Mouse (Mus musculus): ENCODE measurements around the gene Hira. TPM values are rescaled to one million over a fixed set of nuclear protein-coding genes. Genes with fewer than 3 reads are reported as not detected.

Gene Hira
- polyA plus RNA-seq, 1 experiment from 2014 or later, result 17.9 TPM

- peak overlapping the region; percentile 94 for H3K4me3 ChIP-seq
- H3K36me3 ChIP-seq, result peaks cover 43% of the 10 kb centered on the region
- peaks cover 42% of the 10 kb centered on the region for H3K4me1 ChIP-seq (replicated peaks)
- H3K9me3 ChIP-seq, result no peaks in the 10 kb centered on the region
- ATAC-seq (ENCODE audit: low read depth), result no peak; the same call in 1 of the 2 replicates
- H3K4me2 ChIP-seq, result peak overlapping the region; percentile 87
- peak overlapping the region; percentile 93 for H3K27ac ChIP-seq (replicated peaks)
- H3K27me3 ChIP-seq, result no peaks in the 10 kb centered on the region
- 2% methylated on average over 17 of the region's 17 CpGs for WGBS
- peak overlapping the region; percentile 92 for H3K9ac ChIP-seq
Observed at GRCm38 (mm10) chr16:18876091-18876441, 771 bp upstream of the Hira start.

GRCm38 (mm10) chr16:18877386-18878090 lies 701 bp downstream of the Hira start:
- peak overlapping the region; percentile 92 for H3K9ac ChIP-seq
- H3K27me3 ChIP-seq, result no peaks in the 10 kb centered on the region
- H3K36me3 ChIP-seq, result peaks cover 39% of the 10 kb centered on the region
- WGBS, result under 1% methylated on average over 43 of the region's 43 CpGs
- H3K9me3 ChIP-seq, result no peaks in the 10 kb centered on the region
- H3K4me2 ChIP-seq, result peak overlapping the region; percentile 87
- peak overlapping the region; percentile 94 for H3K4me3 ChIP-seq
- peak overlapping the region; percentile 93 for H3K27ac ChIP-seq (replicated peaks)
- ATAC-seq (ENCODE audit: low read depth), result peak; percentile 41
- H3K4me1 ChIP-seq (replicated peaks), result peaks cover 44% of the 10 kb centered on the region

GRCm38 (mm10) chr16:18878091-18878720 lies 1.4 kb downstream of the Hira start:
- 32% methylated on average over 20 of the region's 20 CpGs for WGBS
- Histone ChIP-seq H3K4me1 (replicated peaks) (peaks cover 44% of the 10 kb centered on the region), H3K9ac (peak overlapping the region; percentile 92), H3K4me3 (peak overlapping the region; percentile 94), H3K4me2 (peak overlapping the region; percentile 87), H3K27ac (replicated peaks) (peak overlapping the region; percentile 93), H3K27me3 (no peaks in the 10 kb centered on the region), H3K9me3 (no peaks in the 10 kb centered on the region), H3K36me3 (peaks cover 35% of the 10 kb centered on the region)
- no peak; the same call in 1 of the 2 replicates for ATAC-seq (ENCODE audit: low read depth)

- Histone ChIP-seq H3K27ac (replicated peaks) (no peak overlapping the region), H3K4me2 (no peak overlapping the region), H3K9ac (no peak overlapping the region), H3K27me3 (no peaks in the 10 kb centered on the region), H3K4me1 (replicated peaks) (peaks cover 22% of the 10 kb centered on the region), H3K9me3 (no peaks in the 10 kb centered on the region), H3K36me3 (peaks cover 23% of the 10 kb centered on the region), H3K4me3 (no peak overlapping the region)
- ATAC-seq (ENCODE audit: low read depth), result no peak
Observed at GRCm38 (mm10) chr16:18884044-18884443, 7.2 kb downstream of the Hira start.

- Histone ChIP-seq H3K36me3 (peaks cover 26% of the 10 kb centered on the region), H3K4me1 (replicated peaks) (no peaks in the 10 kb centered on the region), H3K9me3 (no peaks in the 10 kb centered on the region), H3K4me3 (no peak overlapping the region), H3K27ac (replicated peaks) (no peak overlapping the region), H3K9ac (no peak overlapping the region), H3K27me3 (no peaks in the 10 kb centered on the region), H3K4me2 (no peak overlapping the region)
- ATAC-seq (ENCODE audit: low read depth), result no peak
- WGBS, result 84% methylated on average over 4 of the region's 4 CpGs
Observed at GRCm38 (mm10) chr16:18893840-18894372, 17.1 kb downstream of the Hira start.

- no peaks in the 10 kb centered on the region for H3K4me1 ChIP-seq (replicated peaks)
- H3K9me3 ChIP-seq, result no peaks in the 10 kb centered on the region
- no peak overlapping the region for H3K4me3 ChIP-seq
- WGBS, result 90% methylated on average over 3 of the region's 3 CpGs
- H3K27me3 ChIP-seq, result no peaks in the 10 kb centered on the region
- no peak for ATAC-seq (ENCODE audit: low read depth)
- no peak overlapping the region for H3K4me2 ChIP-seq
- peaks cover 39% of the 10 kb centered on the region for H3K36me3 ChIP-seq
- no peak overlapping the region for H3K9ac ChIP-seq
- H3K27ac ChIP-seq (replicated peaks), result no peak overlapping the region
Observed at GRCm38 (mm10) chr16:18895249-18895648, 18.4 kb downstream of the Hira start.

- H3K9me3 ChIP-seq, result no peaks in the 10 kb centered on the region
- H3K4me1 ChIP-seq (replicated peaks), result no peaks in the 10 kb centered on the region
- 79% methylated on average over 10 of the region's 10 CpGs for WGBS
- H3K36me3 ChIP-seq, result peaks cover 49% of the 10 kb centered on the region
- H3K27me3 ChIP-seq, result no peaks in the 10 kb centered on the region
- H3K27ac ChIP-seq (replicated peaks), result no peak overlapping the region
- H3K4me3 ChIP-seq, result no peak overlapping the region
- ATAC-seq (ENCODE audit: low read depth), result no peak
- H3K4me2 ChIP-seq, result no peak overlapping the region
- H3K9ac ChIP-seq, result no peak overlapping the region
Observed at GRCm38 (mm10) chr16:18896429-18896828, 19.6 kb downstream of the Hira start.

- H3K9ac ChIP-seq, result no peak overlapping the region
- ATAC-seq (ENCODE audit: low read depth), result no peak
- no peaks in the 10 kb centered on the region for H3K4me1 ChIP-seq (replicated peaks)
- H3K4me2 ChIP-seq, result no peak overlapping the region
- H3K27ac ChIP-seq (replicated peaks), result no peak overlapping the region
- no peak overlapping the region for H3K4me3 ChIP-seq
- no peaks in the 10 kb centered on the region for H3K27me3 ChIP-seq
- peaks cover 74% of the 10 kb centered on the region for H3K36me3 ChIP-seq
- no peaks in the 10 kb centered on the region for H3K9me3 ChIP-seq
- 100% methylated on average over 1 of the region's 1 CpGs for WGBS
Observed at GRCm38 (mm10) chr16:18905648-18906047, 28.8 kb downstream of the Hira start.

GRCm38 (mm10) chr16:18916064-18916463 lies 39.2 kb downstream of the Hira start:
- Histone ChIP-seq H3K9ac (no peak overlapping the region), H3K4me1 (replicated peaks) (no peaks in the 10 kb centered on the region), H3K36me3 (peaks cover 79% of the 10 kb centered on the region), H3K9me3 (no peaks in the 10 kb centered on the region), H3K27me3 (no peaks in the 10 kb centered on the region), H3K27ac (replicated peaks) (no peak overlapping the region), H3K4me2 (no peak overlapping the region), H3K4me3 (no peak overlapping the region)
- WGBS, result 95% methylated on average over 4 of the region's 4 CpGs
- no peak for ATAC-seq (ENCODE audit: low read depth)

GRCm38 (mm10) chr16:18921771-18922170 lies 44.9 kb downstream of the Hira start:
- Histone ChIP-seq H3K36me3 (peaks cover 95% of the 10 kb centered on the region), H3K4me3 (no peak overlapping the region), H3K27me3 (no peaks in the 10 kb centered on the region), H3K9me3 (no peaks in the 10 kb centered on the region), H3K4me2 (no peak overlapping the region), H3K27ac (replicated peaks) (no peak overlapping the region), H3K4me1 (replicated peaks) (no peaks in the 10 kb centered on the region), H3K9ac (no peak overlapping the region)
- WGBS, result 95% methylated on average over 2 of the region's 2 CpGs
- no peak for ATAC-seq (ENCODE audit: low read depth)

- Histone ChIP-seq H3K4me3 (no peak overlapping the region), H3K36me3 (peaks cover 76% of the 10 kb centered on the region), H3K27me3 (no peaks in the 10 kb centered on the region), H3K9me3 (no peaks in the 10 kb centered on the region), H3K4me2 (no peak overlapping the region), H3K27ac (replicated peaks) (no peak overlapping the region), H3K4me1 (replicated peaks) (no peaks in the 10 kb centered on the region), H3K9ac (no peak overlapping the region)
- ATAC-seq (ENCODE audit: low read depth), result no peak
- WGBS, result 100% methylated on average over 1 of the region's 1 CpGs
Observed at GRCm38 (mm10) chr16:18927963-18928362, 51.1 kb downstream of the Hira start.

- H3K9me3 ChIP-seq, result no peaks in the 10 kb centered on the region
- H3K4me2 ChIP-seq, result no peak overlapping the region
- H3K27me3 ChIP-seq, result no peaks in the 10 kb centered on the region
- peaks cover 72% of the 10 kb centered on the region for H3K36me3 ChIP-seq
- no peaks in the 10 kb centered on the region for H3K4me1 ChIP-seq (replicated peaks)
- no peak for ATAC-seq (ENCODE audit: low read depth)
- H3K9ac ChIP-seq, result no peak overlapping the region
- H3K4me3 ChIP-seq, result no peak overlapping the region
- 91% methylated on average over 5 of the region's 5 CpGs for WGBS
- no peak overlapping the region for H3K27ac ChIP-seq (replicated peaks)
Observed at GRCm38 (mm10) chr16:18938321-18939082, 61.7 kb downstream of the Hira start.

All from neural tube, embryonic 13.5 days (tissue).